Mouse (Mus musculus): ENCODE measurements around the gene Gm45208. TPM values are rescaled to one million over a fixed set of nuclear protein-coding genes. Genes with fewer than 3 reads are reported as not detected.
A peak's percentile ranks its signal among the peaks of the same experiment; 100 is the strongest.
"Not testable (repeated sequence)": the region's sequence is repeated elsewhere in the genome, so short reads cannot be mapped to it uniquely, and the experiment has no call there.

Gene Gm45208
- polyA plus RNA-seq, 1 experiment from 2014 or later, result not detected

GRCm38 (mm10) chrX:7733571-7734156 lies 11.6 kb downstream of the Gm45208 start:
- WGBS, result 34% methylated on average over 26 of the region's 26 CpGs
- no peak overlapping the region for H3K27ac ChIP-seq
- H3K4me3 ChIP-seq, result no peak overlapping the region
- DNase-seq (ENCODE audit: low spot score), result peak; percentile 60
- H3K27me3 ChIP-seq (ENCODE audit: insufficient read depth, poor library complexity, severe bottlenecking), result no peaks in the 10 kb centered on the region
- peaks cover 4% of the 10 kb centered on the region; the same call in 1 of the 2 replicates for H3K9me3 ChIP-seq
- peaks cover 33% of the 10 kb centered on the region; the same call in 1 of the 2 replicates for H3K36me3 ChIP-seq
- H3K4me1 ChIP-seq (replicated peaks), result peaks cover 13% of the 10 kb centered on the region

GRCm38 (mm10) chrX:7739336-7740081 lies 17.5 kb downstream of the Gm45208 start:
- Histone ChIP-seq H3K36me3 (peaks cover 27% of the 10 kb centered on the region; the same call in 1 of the 2 replicates), H3K9me3 (no peaks in the 10 kb centered on the region; the same call in 1 of the 2 replicates), H3K4me1 (replicated peaks) (no peaks in the 10 kb centered on the region), H3K27me3 (ENCODE audit: insufficient read depth, poor library complexity, severe bottlenecking) (no peaks in the 10 kb centered on the region), H3K4me3 (no peak overlapping the region), H3K27ac (no peak overlapping the region)
- DNase-seq (ENCODE audit: low spot score), result no peak
- whole genome bisulfite sequencing, result 74% methylated on average over 14 of the region's 14 CpGs

GRCm38 (mm10) chrX:7740082-7740819 lies 18.2 kb downstream of the Gm45208 start:
- WGBS, result 68% methylated on average over 10 of the region's 10 CpGs
- Histone ChIP-seq H3K9me3 (no peaks in the 10 kb centered on the region; the same call in 1 of the 2 replicates), H3K36me3 (peaks cover 23% of the 10 kb centered on the region; the same call in 1 of the 2 replicates), H3K27me3 (ENCODE audit: insufficient read depth, poor library complexity, severe bottlenecking) (no peaks in the 10 kb centered on the region), H3K4me1 (replicated peaks) (no peaks in the 10 kb centered on the region), H3K4me3 (no peak overlapping the region), H3K27ac (no peak overlapping the region)
- no peak for DNase-seq (ENCODE audit: low spot score)

GRCm38 (mm10) chrX:7741103-7741502 lies 19.1 kb downstream of the Gm45208 start:
- no peak for DNase-seq (ENCODE audit: low spot score)
- Histone ChIP-seq H3K27me3 (ENCODE audit: insufficient read depth, poor library complexity, severe bottlenecking) (no peaks in the 10 kb centered on the region), H3K4me1 (replicated peaks) (no peaks in the 10 kb centered on the region), H3K9me3 (no peaks in the 10 kb centered on the region; the same call in 1 of the 2 replicates), H3K4me3 (no peak overlapping the region), H3K27ac (no peak overlapping the region), H3K36me3 (peaks cover 15% of the 10 kb centered on the region; the same call in 1 of the 2 replicates)
- 80% methylated on average over 5 of the region's 5 CpGs for WGBS

- 59% methylated on average over 5 of the region's 5 CpGs for WGBS
- Histone ChIP-seq H3K27me3 (ENCODE audit: insufficient read depth, poor library complexity, severe bottlenecking) (no peaks in the 10 kb centered on the region), H3K9me3 (no peaks in the 10 kb centered on the region), H3K4me1 (replicated peaks) (no peaks in the 10 kb centered on the region), H3K36me3 (no peaks in the 10 kb centered on the region), H3K4me3 (no peak overlapping the region), H3K27ac (no peak overlapping the region)
- DNase-seq (ENCODE audit: low spot score), result no peak
These were observed 21.4 kb downstream of the Gm45208 start for GRCm38 (mm10) chrX:7743470-7743869.

GRCm38 (mm10) chrX:7744940-7745339 lies 22.9 kb downstream of the Gm45208 start:
- DNase-seq (ENCODE audit: low spot score), result no peak
- H3K9me3 ChIP-seq, result no peaks in the 10 kb centered on the region
- no peaks in the 10 kb centered on the region for H3K27me3 ChIP-seq (ENCODE audit: insufficient read depth, poor library complexity, severe bottlenecking)
- H3K36me3 ChIP-seq, result no peaks in the 10 kb centered on the region
- WGBS, result 68% methylated on average over 1 of the region's 1 CpGs
- no peak overlapping the region for H3K27ac ChIP-seq
- H3K4me3 ChIP-seq, result no peak overlapping the region
- peaks cover 4% of the 10 kb centered on the region; the same call in 1 of the 2 replicates for H3K4me1 ChIP-seq (replicated peaks)

GRCm38 (mm10) chrX:7745429-7745828 lies 23.4 kb downstream of the Gm45208 start:
- WGBS, result 93% methylated on average over 8 of the region's 8 CpGs
- no peaks in the 10 kb centered on the region for H3K27me3 ChIP-seq (ENCODE audit: insufficient read depth, poor library complexity, severe bottlenecking)
- no peaks in the 10 kb centered on the region for H3K9me3 ChIP-seq
- DNase-seq (ENCODE audit: low spot score), result no peak
- H3K4me3 ChIP-seq, result no peak overlapping the region
- H3K36me3 ChIP-seq, result no peaks in the 10 kb centered on the region
- H3K27ac ChIP-seq, result no peak overlapping the region
- peaks cover 7% of the 10 kb centered on the region; the same call in 1 of the 2 replicates for H3K4me1 ChIP-seq (replicated peaks)

GRCm38 (mm10) chrX:7750432-7751116 lies 28.5 kb downstream of the Gm45208 start, which contains the start of gene Ccdc120:
Gene Ccdc120 (minus strand): TSS chrX:7750905.
- WGBS, result 16% methylated on average over 54 of the region's 56 CpGs
- DNase-seq (ENCODE audit: low spot score), result peak; percentile 77
- H3K27ac ChIP-seq, result peak within 1 kb of the TSS; percentile 86

GRCm38 (mm10) chrX:7753627-7754026 lies 31.6 kb downstream of the Gm45208 start:
- not testable (repeated sequence) for H3K9me3 ChIP-seq; H3K27me3 ChIP-seq (ENCODE audit: insufficient read depth, poor library complexity, severe bottlenecking); H3K27ac ChIP-seq; H3K4me1 ChIP-seq (replicated peaks); DNase-seq (ENCODE audit: low spot score); H3K36me3 ChIP-seq; H3K4me3 ChIP-seq
- 19% methylated on average over 3 of the region's 3 CpGs for WGBS

More at GRCm38 (mm10) chrX:7750432-7751116, 28.5 kb downstream of the Gm45208 start, which contains the start of gene Ccdc120:
- peak within 1 kb of the TSS; percentile 69 for H3K4me3 ChIP-seq
- no peaks in the 10 kb centered on the region for H3K9me3 ChIP-seq
- H3K27me3 ChIP-seq (ENCODE audit: insufficient read depth, poor library complexity, severe bottlenecking), result no peaks in the 10 kb centered on the region
- H3K36me3 ChIP-seq, result no peaks in the 10 kb centered on the region
- H3K4me1 ChIP-seq (replicated peaks), result peaks cover 7% of the 10 kb centered on the region; the same call in 1 of the 2 replicates

- Histone ChIP-seq H3K27me3 (ENCODE audit: insufficient read depth, poor library complexity, severe bottlenecking) (no peaks in the 10 kb centered on the region), H3K27ac (peak within 1 kb of the TSS; percentile 86), H3K36me3 (peaks cover 16% of the 10 kb centered on the region), H3K4me3 (peak within 1 kb of the TSS; percentile 72), H3K9me3 (peaks cover 16% of the 10 kb centered on the region), H3K4me1 (replicated peaks) (peaks cover 23% of the 10 kb centered on the region)
- 19% methylated on average over 38 of the region's 38 CpGs for WGBS
- DNase-seq (ENCODE audit: low spot score), result peak; percentile 90
These were observed 40.3 kb downstream of the Gm45208 start, which contains the start of gene Tfe3 for GRCm38 (mm10) chrX:7762137-7762920. Gene Tfe3 (plus strand): TSS chrX:7762560.

GRCm38 (mm10) chrX:7762921-7763197 lies 40.8 kb downstream of the Gm45208 start:
- peak overlapping the region; percentile 72 for H3K4me3 ChIP-seq
- peaks cover 16% of the 10 kb centered on the region for H3K9me3 ChIP-seq
- peak overlapping the region; percentile 86 for H3K27ac ChIP-seq
- H3K27me3 ChIP-seq (ENCODE audit: insufficient read depth, poor library complexity, severe bottlenecking), result no peaks in the 10 kb centered on the region
- H3K36me3 ChIP-seq, result peaks cover 21% of the 10 kb centered on the region
- WGBS, result 11% methylated on average over 21 of the region's 21 CpGs
- peaks cover 23% of the 10 kb centered on the region for H3K4me1 ChIP-seq (replicated peaks)
- no peak for DNase-seq (ENCODE audit: low spot score)
